Mouse (Mus musculus) cerebellum, adult 9-11 months (tissue): Measurements from ENCODE around the gene Fgf22.

Source experiments
- DNase-seq: peaks from one replicate; pipeline ENCODE4 v3.0.0; 2022

Gene Fgf22

DNA sequence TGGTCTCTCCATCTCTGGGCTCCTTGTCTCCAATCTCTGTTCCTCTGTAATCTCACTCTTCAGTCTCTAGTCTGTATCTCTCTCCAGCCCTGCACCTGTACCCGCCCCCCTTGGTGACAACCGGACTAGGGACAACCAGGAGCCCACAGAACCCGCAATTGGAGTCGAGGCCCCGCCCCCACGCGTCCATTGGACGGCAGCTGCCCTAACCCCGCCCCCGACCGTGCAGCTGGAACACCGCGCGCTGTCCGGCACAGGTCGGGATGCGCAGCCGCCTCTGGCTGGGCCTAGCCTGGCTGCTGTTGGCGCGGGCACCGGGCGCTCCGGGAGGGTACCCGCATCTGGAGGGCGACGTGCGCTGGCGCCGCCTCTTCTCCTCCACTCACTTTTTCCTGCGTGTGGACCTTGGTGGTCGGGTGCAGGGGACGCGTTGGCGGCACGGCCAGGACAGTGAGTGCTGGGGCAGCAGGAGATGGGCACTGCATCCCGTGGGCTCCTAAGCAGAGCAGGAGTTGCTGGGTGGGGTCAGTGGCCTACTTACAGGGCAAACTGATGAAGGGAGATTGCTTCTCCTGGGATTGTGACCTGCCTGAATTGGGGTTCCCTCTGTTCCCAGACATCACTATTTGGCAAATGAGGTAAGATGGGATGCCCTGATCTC lies at the start of gene Fgf22:
Gene Fgf22, plus strand, starts transcription at position 221 of the 661 bp plus-strand sequence.
- DNase-seq: peak; percentile 89

DNA sequence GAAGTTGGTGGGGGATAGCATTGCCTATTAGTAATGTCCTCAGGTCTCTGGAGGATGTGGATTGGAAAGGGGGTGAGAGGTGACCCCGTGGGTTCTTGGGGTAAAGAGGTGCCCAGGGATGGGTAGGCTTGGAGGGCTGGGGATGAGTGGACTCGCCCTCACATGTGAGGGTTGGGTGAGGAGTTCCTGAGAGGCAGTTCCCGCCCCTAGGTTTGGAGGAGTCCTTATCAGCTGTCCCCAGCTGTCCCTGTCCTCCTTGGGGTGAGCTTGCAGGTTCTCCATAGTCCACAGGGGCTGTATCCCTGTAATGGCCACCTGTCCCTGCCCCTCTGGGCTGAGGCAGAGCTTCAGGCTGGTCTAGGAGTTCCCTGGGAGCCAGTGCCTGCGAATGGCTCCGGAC lies 48.9 kb upstream of the Fgf22 start:
- DNase-seq: no peak

DNA sequence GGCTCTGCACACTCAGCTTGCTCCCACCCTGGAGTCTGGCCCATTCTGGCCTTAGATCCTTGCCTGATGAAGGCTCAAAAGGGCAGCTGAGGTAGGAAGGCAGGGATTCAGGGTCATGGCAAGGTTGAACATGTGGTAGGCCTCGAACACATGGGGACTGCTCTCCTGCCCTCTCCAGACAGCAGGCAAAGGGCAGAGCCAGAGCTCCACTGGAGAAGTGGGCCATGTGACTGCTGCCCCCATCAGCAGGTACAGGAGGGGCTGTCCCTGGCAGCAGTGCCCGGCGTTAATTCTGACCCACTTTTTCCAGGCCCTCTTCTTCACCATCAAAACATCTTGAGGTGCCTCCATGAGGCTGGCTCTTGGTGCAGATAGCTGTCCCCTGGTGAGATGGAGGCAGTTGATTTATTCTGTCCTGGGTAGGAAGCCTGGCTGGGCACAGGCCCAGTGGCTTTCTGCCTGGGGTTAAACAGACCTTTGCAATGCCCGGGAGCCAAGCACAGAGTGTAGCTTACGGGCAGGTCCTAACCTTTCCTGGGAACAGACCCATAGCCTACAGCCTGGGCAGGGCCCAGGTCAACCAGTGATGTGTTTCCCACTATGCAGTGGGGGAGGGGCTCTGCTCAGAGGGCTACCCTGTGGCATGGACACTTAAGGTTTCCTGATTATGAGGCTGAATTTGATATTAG lies 48.3 kb upstream of the Fgf22 start:
- peak; percentile 79 for DNase-seq

DNA sequence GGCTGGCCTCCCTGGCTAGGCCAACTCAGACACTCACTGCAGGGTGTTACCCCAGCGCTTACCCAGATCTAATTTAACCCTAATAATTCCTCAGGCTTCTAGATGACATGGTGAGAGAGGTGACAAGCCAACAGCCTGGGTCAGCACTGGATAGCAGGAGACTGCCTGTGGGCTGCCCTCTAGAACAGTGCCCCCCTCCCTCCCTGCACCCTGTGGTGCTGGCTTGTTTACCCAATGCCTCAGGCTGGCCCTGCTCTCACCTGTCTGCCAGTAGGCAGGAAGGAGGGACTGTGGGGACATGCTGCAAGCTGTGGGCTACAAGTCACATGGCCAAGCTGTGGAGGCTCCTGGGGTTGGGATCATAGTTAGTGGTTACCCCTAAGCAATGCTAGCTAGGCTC lies 47.7 kb upstream of the Fgf22 start:
- peak; percentile 88 for DNase-seq

DNA sequence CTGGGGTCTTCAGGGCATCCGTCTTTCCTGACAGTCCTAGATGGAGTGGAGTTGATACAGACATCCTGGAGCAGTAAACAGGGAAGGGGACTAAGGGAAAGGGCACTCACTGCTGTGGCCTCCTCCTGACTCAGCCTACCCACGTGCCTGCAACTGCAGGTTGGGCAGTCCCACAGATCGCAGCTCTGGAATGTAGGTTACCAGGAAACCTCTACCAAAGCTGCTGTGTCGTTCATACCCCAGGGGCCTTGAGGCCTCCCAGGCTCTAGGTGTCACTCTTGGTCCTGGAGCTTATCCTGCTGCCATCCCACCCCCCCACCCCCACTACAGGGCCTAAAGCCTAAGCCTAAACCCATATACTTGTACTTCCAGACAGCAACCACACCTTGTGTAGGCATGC lies 47.1 kb upstream of the Fgf22 start:
- DNase-seq: no peak

DNA sequence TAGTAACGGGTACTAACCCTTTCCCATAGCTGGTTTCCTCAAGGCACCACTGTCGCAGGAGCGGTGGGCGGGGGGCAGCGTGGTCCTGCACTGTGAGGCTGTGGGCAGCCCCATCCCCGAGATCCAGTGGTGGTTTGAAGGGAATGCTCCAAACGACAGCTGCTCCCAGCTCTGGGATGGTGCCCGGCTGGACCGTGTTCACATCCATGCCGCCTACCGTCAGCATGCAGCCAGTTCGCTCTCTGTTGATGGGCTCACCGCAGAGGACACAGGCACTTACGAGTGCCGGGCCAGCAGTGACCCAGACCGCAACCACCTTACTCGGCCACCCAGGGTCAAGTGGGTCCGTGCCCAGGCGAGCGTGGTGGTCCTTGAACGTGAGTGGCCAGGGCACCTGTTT lies 46.2 kb upstream of the Fgf22 start:
- no peak for DNase-seq

DNA sequence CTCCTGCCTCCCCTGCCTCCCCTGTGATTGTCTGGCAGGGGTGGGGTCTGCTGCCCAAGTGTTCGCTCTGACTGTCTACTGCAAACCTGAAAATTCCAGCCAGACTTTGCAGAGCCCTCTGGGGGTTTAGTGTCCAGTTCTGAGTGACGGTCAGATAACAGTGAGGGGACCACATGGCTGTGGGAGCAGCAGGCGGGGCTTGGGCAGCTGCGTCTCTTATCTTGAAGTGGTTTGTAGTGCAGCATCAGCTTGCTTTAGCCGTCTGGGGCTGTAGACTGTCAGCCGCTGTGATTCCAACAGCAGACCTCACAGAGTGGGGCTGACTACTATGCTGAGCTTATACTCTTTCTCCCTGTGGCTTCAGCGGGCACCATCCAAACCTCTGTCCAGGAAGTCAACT lies 45.6 kb upstream of the Fgf22 start:
- no peak for DNase-seq

DNA sequence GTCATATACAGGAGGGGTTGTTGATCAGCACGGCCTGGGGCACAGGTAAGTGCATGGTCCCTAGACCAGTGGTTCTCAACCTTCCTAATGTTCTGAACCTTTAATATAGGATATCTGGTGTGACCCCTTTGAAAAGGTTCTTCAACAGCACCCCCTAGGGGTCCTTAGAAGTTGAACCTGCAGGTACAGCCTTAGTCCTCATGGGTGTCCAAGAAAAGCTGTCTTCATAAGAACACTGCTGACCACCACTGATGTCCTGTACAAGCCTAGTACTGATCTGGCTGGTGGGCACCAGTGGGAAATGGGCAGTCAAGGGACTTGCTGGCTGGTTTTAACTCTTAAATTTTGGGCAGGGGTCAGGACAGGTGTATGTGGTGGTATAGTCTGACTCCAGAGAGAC lies 42.8 kb upstream of the Fgf22 start:
- DNase-seq: no peak

DNA sequence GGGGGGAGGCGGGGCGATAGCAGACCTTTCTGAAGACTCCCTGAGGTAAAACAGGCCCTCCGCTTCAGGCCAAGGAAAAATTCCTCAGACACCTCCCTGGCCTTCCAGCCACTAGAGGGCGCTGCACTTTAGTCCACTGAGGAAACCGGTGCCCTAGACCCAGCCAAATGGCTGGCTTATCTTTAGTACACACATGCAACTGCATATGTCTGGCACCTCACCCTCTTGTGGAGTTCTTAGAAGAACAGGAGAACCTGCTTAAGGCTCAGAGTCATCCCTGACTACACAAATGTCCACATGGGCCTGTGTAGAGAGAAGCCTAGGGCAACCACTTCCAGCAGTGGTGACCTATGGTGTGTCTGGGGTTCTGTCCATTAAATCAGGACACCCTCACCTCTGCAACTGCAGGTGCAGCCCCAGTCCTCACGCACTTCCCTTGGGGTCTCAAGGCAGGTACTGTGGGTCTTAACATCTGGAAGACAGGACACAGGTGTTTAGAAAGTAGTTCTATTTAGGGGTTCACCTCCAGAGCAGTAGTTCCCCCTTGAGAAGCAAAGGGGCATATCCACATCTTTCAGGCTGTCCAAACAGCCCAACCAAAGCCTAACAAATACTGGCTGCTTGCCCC lies 42.3 kb upstream of the Fgf22 start:
- DNase-seq: peak; percentile 81

DNA sequence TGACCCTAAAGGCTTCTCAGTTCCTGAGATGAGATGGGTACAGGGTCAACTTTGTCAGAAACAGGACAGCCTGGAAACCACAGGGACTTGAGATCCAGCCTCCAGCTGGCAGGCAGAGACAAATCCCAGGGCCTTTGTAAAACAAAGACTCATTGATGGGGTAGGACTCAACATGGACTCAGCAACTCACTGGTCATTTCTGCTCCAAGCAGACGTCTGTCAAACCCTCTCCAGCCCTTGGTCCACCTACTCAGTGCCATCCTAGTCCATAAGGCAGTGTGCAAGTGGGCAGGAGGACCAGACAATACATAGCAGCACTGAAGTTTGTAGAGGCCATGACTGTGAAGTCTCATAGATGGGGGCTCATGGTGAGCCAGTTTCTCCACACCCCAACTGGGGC lies 41.7 kb upstream of the Fgf22 start:
- no peak for DNase-seq

DNA sequence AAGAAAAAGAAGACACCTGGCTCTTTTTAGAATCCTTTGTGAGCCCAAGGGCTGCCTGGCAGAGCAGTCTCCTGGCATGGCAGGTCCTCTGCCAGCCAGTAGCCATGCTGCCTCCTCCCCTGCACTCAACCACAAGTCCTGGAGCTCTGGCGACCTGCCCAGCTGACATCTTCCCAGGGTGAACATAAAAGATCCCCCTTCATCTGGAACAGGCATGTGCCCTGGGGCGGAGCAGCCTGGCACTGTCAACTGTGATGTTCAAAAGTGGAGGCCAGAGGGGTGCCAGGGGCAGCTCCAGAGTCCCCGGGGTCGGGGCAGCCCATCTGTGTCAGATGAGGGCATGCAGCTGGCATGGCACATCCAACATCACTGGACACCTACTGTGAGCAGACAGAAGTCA lies 39.9 kb upstream of the Fgf22 start:
- peak; percentile 76 for DNase-seq

DNA sequence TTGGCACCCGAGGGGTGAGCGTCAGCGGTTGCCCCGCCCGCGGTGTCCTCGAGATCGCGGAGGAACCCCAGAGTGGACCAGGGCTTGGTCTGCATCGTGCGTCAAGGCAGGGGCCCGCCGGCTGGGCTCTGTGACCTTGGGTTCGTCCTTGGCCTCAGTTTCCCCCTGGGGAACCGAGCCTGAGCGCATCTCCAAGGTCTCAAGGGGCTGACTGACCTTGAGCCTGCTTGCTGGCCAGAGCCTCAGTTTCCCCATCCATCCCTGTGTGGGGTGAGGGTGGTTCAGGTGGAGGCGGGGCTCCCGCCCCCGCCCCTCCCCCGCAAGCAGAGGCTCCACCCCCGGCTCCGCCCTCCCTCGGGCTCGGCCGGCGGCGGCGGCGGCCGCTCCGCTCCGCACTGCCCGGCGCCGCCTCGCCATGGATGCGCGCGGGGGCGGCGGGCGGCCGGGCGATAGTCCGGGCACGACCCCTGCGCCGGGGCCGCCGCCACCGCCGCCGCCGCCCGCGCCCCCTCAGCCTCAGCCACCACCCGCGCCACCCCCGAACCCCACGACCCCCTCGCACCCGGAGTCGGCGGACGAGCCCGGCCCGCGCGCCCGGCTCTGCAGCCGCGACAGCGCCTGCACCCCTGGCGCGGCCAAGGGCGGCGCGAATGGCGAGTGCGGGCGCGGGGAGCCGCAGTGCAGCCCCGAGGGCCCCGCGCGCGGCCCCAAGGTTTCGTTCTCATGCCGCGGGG lies 38.5 kb upstream of the Fgf22 start, which contains the start of gene Hcn2:
Gene Hcn2, plus strand, starts transcription at position 381 of the 734 bp plus-strand sequence.
- DNase-seq: peak; percentile 84

DNA sequence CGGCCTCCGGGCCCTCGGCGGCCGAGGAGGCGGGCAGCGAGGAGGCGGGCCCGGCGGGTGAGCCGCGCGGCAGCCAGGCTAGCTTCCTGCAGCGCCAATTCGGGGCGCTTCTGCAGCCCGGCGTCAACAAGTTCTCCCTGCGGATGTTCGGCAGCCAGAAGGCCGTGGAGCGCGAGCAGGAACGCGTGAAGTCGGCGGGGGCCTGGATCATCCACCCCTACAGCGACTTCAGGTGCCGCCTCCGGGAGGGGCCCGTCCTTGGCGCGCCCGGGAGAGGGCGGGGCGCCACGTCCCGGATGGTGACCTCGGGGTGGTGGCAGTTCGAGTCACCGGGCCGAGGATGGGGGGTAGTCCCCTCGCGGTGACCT lies 37.9 kb upstream of the Fgf22 start:
- peak; percentile 83 for DNase-seq

DNA sequence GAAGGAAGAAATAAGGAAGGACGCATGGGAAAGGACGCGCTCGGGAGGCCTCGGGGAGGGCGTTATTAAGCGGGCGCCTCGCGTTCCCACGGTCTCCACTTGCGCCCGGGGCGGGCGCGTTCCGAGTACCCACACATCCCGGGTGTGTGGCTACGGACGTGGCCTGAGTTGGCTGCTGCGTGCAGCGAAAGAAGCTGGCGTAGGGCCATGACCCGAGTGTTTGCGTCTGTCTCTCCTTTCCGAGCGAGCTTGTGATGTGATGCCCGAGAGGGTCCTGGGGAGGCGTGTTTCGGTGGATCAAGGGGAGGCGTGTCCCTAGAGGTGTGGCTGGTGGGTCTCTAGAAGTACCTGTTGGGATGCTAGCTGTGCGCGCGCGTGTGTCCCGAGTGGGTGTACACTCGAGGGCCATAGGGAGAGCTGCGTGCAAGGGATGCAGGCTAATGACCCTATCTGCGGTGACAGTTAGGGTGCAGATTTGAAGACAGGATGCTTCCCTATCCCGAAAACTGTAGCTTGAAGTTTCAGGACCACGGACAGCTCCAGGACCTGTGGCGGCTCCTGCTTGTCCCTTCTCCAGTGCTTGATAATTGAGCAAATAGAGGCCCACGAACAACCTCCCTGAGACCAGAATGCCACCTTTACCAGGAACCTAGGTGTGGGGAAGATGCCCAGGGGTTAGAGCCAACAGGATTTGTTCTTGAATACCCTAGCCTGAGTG lies 37.1 kb upstream of the Fgf22 start:
- DNase-seq: peak; percentile 77

DNA sequence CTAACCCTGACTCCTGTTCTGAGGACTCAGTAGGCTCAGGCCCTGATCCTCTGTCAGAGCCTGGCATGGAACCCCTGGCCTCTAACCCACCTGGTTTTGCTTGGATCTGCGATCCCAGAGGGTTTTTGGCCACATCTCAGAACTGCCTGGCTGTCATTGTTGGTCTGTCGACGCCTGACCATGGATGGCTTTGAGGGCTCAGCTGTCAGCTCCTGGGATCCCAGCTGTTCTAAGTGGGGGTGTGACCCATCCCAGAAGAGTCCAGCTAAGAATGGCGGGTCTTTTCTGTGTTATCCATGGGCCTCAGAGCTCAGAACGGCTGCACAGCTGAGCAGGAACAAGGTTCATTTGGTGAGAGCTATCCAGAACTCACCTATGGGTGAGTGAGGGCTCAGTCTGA lies 33.8 kb upstream of the Fgf22 start:
- DNase-seq: no peak

DNA sequence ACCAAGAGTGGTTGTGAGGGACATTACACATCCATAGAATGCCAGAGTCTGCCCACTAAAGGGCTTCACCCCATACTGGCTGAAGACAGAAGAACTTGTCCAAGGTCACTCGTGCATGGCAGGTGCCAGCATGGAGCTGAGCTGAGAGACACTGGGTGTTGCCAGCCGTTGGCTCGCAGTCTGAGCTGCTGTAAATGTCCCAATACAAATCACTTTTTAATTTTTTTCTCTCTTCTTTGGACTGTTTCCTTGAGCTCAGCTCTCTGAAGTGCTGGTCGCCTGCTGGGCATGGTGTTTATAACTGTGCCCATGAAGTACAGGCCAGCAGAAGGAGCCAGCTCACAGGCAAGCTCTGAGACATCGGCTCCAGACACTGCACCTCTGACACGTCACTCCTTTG lies 31.8 kb upstream of the Fgf22 start:
- no peak for DNase-seq

DNA sequence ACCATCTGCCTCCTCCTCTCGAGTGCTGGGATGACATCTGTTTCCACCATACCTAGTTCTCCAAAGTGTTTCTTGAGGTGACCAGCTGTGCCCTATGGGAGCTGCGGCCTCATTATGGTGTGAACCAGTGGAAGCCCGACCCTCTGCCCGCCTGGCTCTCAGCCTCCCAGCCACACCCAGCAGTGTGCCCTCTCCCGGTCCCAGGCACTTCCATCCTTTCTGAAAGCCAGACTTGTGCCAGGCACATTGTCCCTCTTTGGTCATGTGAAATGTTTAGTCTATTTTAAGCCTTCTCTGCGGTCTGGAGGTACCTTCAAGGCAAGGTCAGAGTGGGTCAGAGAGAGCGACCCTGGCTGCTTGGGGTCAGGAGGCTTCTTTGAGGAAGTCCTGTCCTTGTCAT lies 31.2 kb upstream of the Fgf22 start:
- no peak for DNase-seq

DNA sequence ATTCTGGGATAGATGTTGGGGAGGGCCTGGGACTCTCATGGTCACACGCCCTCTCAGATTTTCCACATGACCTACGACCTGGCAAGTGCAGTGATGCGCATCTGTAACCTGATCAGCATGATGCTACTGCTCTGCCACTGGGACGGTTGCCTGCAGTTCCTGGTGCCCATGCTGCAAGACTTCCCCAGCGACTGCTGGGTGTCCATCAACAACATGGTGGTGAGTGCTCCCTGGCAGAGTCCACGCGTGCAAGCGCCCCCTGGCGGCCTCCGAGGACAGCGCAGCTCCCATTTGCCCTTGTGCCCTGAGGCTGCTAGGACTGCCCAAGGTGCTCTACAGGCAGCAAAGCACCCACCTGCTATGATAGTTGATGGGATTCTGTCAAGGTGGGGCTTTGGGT lies 28.8 kb upstream of the Fgf22 start:
- peak; percentile 66 for DNase-seq

DNA sequence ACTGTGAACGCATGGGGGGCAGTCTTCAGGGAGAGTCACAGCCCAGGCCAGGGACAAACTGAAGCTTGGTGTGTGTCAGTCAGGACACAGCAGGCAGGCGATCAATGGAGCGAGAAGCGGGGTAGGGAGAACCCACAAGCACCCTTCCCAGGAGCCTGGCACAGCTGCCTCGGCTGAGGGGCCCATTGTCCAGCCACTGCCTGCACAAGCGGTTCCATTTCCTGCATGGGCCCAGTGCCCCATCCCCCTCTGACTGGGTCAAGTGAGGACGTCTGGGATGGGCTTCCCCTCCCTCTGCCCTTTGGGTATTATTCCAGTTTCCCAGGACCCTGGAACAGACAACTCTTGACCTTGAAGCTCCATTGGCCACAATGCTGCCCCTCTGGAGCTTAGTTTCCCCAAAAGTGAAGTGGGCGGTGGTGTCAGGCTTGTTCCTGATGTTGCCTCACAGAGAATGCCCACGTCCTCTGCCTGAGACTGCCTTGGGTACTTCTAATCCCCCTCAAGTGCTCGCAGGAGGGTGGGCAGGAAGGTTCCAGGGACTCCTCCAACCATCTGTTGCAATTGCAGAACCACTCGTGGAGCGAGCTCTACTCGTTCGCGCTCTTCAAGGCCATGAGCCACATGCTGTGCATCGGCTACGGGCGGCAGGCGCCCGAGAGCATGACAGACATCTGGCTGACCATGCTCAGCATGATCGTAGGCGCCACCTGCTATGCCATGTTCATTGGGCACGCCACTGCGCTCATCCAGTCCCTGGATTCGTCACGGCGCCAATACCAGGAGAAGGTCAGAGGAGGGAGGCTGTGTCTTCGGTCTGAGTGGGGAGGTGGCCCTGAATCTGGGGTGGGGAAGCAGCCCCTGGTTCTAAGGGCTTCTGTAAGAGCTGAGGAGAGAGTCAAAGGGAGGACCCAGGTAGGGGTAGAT lies 26.3 kb upstream of the Fgf22 start:
- no peak for DNase-seq

DNA sequence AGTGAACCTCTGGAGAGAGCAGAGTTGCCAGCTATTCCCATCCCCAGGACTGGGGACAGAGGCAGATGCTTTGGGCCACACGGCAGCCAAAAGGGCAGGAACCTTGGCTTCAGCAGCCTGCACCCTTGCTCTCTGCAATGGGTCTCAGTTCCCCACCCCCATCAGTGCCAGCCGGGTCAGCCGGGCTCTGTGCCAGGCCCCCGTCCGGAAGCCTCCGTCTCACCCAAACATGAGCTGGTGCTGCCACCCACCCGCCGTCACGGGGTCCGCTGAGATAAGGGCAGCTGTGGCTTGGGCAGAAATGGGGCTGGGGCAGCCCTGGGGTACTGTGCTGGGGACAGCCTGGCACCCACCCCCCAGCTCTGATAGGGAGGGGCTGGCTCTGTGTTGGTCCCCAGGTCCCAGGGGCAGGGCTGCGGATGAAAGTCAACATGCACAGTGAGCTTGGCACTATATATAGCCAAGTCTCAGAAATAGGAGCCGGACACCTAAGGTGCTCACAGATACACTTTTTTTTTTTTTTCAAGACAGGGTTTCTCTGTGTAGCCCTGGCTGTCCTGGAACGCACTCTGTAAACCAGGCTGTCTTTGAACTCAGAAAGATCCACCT lies 25.4 kb upstream of the Fgf22 start:
- peak; percentile 71 for DNase-seq

DNA sequence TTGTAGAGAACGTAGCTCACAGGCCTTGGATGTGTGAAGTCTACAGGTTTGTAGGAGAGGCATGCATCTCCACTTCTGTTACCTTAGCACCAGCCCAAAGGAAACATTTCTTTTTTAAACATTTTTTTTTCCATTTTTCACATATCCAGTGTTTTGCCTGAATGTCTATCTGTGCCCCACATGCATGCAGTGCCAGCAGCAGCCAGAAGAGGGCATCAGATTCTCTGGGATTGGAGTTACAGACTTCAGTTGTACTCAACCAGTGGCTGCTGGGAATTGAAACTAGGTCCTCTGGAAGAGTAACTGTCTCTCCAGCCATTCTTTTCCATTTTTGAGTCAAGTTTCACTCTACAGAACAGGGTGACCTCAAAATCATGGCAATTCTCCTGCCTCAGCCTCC lies 22.4 kb upstream of the Fgf22 start:
- DNase-seq: no peak
